24 mouse cellular contexts compared by ENCODE assay signal in the genomic region with DNA sequence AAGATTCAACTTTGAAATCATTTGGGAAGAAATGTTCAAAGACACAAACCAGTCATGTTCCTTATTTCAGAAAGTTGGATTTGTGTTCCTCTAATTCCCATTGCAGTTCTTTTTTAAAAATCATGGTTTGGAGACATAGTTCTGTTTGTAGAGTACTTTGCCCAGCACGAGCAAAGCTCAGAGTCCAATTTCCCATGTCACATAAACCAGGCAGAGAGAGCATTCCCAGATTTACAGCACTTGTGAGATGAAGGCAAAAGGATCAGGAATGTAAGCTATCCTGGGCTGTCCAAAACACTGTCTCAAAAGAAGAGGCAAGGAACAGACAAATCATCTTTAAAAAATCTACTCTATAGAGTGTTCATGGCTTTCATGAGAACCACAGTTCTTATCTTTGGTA.
A peak's percentile ranks its signal among the peaks of the same experiment; 100 is the strongest.
DNase-seq lines count a peak whose midpoint lies in the region; ATAC-seq and TF ChIP-seq lines count a peak whose summit lies in the region.
"Had no signal": no experiment of that assay in that cellular context is flagged by ENCODE, and none has a peak within 500 bp of the region (broad histone marks: within the 10 kb centered on the region; RNA-seq: fewer than 3 reads in every experiment).

No protein-coding gene starts in this region.

- H3K4me3 ChIP-seq in kidney, adult 2 months (ENCODE audit: insufficient read depth, low read depth, low read length) = no peak overlapping the region
- no peak overlapping the region for H3K4me3 ChIP-seq in kidney, embryonic 15.5 days (replicated peaks)
- H3K4me3 ChIP-seq in liver, embryonic 14.5 days (ENCODE audit: insufficient read depth in 1 of 2, low read depth in 2 of 2, low read length in 2 of 2) = no peak overlapping the region
- H3K4me3 ChIP-seq: embryonic facial prominence, embryonic 12.5 days; embryonic facial prominence, embryonic 15.5 days; gastrocnemius, adult 2 months; hindbrain, embryonic 12.5 days had no signal

- TF ChIP-seq POLR2A in kidney, adult 2 months (IDR thresholded peaks at IDR 0.05; ENCODE audit: low read depth, low read length) = no peak

- H3K9me3 ChIP-seq in kidney, embryonic 15.5 days (replicated peaks) = no peaks in the 10 kb centered on the region
- no peaks in the 10 kb centered on the region for H3K9me3 ChIP-seq in liver, embryonic 14.5 days (ENCODE audit: control insufficient read depth, low read length)
- H3K9me3 ChIP-seq: embryonic facial prominence, embryonic 12.5 days; embryonic facial prominence, embryonic 15.5 days; hindbrain, embryonic 12.5 days had no signal

- no peak for TF ChIP-seq CTCF in kidney, adult 2 months (conservative IDR thresholded peaks at IDR 0.05; ENCODE audit: insufficient read depth, insufficient read length, low read depth, low read length)
- no peak for TF ChIP-seq CTCF in liver, embryonic 14.5 days (IDR thresholded peaks at IDR 0.05; ENCODE audit: low read depth)

- no peaks in the 10 kb centered on the region for H3K27me3 ChIP-seq in kidney, adult 2 months (replicated peaks; ENCODE audit: control insufficient read depth, insufficient read depth, low read length)
- no peaks in the 10 kb centered on the region for H3K27me3 ChIP-seq in kidney, embryonic 15.5 days
- H3K27me3 ChIP-seq in liver, embryonic 14.5 days (ENCODE audit: control insufficient read depth, insufficient read depth, low read length) = no peaks in the 10 kb centered on the region
- H3K27me3 ChIP-seq: CH12.LX; embryonic facial prominence, embryonic 12.5 days; embryonic facial prominence, embryonic 15.5 days; hindbrain, embryonic 12.5 days had no signal

- H3K9ac ChIP-seq in kidney, embryonic 15.5 days = no peak overlapping the region
- H3K9ac ChIP-seq in liver, embryonic 14.5 days (replicated peaks) = no peak overlapping the region
- H3K9ac ChIP-seq: embryonic facial prominence, embryonic 12.5 days; embryonic facial prominence, embryonic 15.5 days; forebrain, postnatal 0 days; hindbrain, embryonic 12.5 days had no signal

- H3K36me3 ChIP-seq in kidney, adult 2 months (ENCODE audit: control insufficient read depth, insufficient read depth, low read length) = no peaks in the 10 kb centered on the region
- no peaks in the 10 kb centered on the region for H3K36me3 ChIP-seq in kidney, embryonic 15.5 days
- no peaks in the 10 kb centered on the region for H3K36me3 ChIP-seq in liver, embryonic 14.5 days (replicated peaks; ENCODE audit: control insufficient read depth, insufficient read depth, low read depth)
- H3K36me3 ChIP-seq: embryonic facial prominence, embryonic 12.5 days; embryonic facial prominence, embryonic 15.5 days; G1E; hindbrain, embryonic 12.5 days had no signal

- ATAC-seq in kidney, embryonic 15.5 days (replicated peaks; ENCODE audit: low FRiP score) = no peak
- no peak for ATAC-seq in liver, embryonic 14.5 days (ENCODE audit: insufficient read depth)
- ATAC-seq: forebrain, embryonic 14.5 days; forebrain, postnatal 0 days had no signal

- H3K4me2 ChIP-seq in kidney, embryonic 15.5 days = no peak overlapping the region
- no peak overlapping the region for H3K4me2 ChIP-seq in liver, embryonic 14.5 days (ENCODE audit: low read depth)
- H3K4me2 ChIP-seq: embryonic facial prominence, embryonic 12.5 days; embryonic facial prominence, embryonic 15.5 days; heart, embryonic 11.5 days; hindbrain, embryonic 12.5 days had no signal

- peak; percentile 70 for DNase-seq in kidney, adult 2 months
- DNase-seq in kidney, adult 18-20 months = no peak
- DNase-seq in kidney, postnatal 14 days = peak; percentile 10
- DNase-seq in liver, embryonic 14.5 days (ENCODE audit: low read depth in 3 of 3, low spot score in 3 of 3) = peak in 2 of 3 experiments; percentile 0 to 7
- DNase-seq in liver = no peak
- no peak for DNase-seq in embryo, embryonic 9.5 days (ENCODE audit: extremely low spot score)
- DNase-seq: adrenal gland, postnatal 10 days; adrenal gland, postnatal 36 days; B cell, adult 2 months; cerebellum, adult 18-20 months; cerebellum, adult 9-10 months; cerebellum, postnatal 14 days; forebrain, postnatal 0 days; gastrocnemius, adult 2 months; gastrocnemius, postnatal 14 days; heart, adult 11 months had no signal

- TF ChIP-seq EP300 in liver, embryonic 14.5 days (IDR thresholded peaks at IDR 0.05; ENCODE audit: low read depth) = no peak

- no peak overlapping the region for H3K27ac ChIP-seq in kidney, adult 2 months (ENCODE audit: insufficient read depth, low read depth, low read length)
- H3K27ac ChIP-seq in kidney, embryonic 15.5 days = no peak overlapping the region
- H3K27ac ChIP-seq in liver, embryonic 14.5 days = no peak overlapping the region
- H3K27ac ChIP-seq: embryonic facial prominence, embryonic 12.5 days; embryonic facial prominence, embryonic 15.5 days; gastrocnemius, adult 2 months; hindbrain, embryonic 12.5 days had no signal

- WGBS in kidney, adult 2 months = 37% methylated on average over 1 of the region's 1 CpGs
- WGBS in kidney, embryonic 15.5 days = 28% methylated on average over 1 of the region's 1 CpGs
- 38% methylated on average over 1 of the region's 1 CpGs for WGBS in liver, embryonic 14.5 days (ENCODE audit: insufficient replicate concordance)

- H3K4me1 ChIP-seq in kidney, adult 2 months (ENCODE audit: control insufficient read depth, insufficient read depth, low read length) = peaks cover 3% of the 10 kb centered on the region; the same call in 1 of the 2 replicates
- 0 out of 2 replicates have a peak, but pooled peaks cover 2% of the 10 kb centered on the region for H3K4me1 ChIP-seq in kidney, embryonic 15.5 days
- H3K4me1 ChIP-seq in liver, embryonic 14.5 days (replicated peaks; ENCODE audit: control insufficient read depth in 2 of 2, insufficient read depth in 2 of 2, low read length in 1 of 2) = no peaks in the 10 kb centered on the region
- H3K4me1 ChIP-seq: embryonic facial prominence, embryonic 12.5 days; embryonic facial prominence, embryonic 15.5 days; hindbrain, embryonic 12.5 days had no signal

Comparison
In these comparisons a context has a peak if more than half of its experiments do, and no peak if none do; other contexts are left out.
1. DNase-seq: peak in kidney, adult 2 months (single experiment), kidney, postnatal 14 days (single experiment) and liver, embryonic 14.5 days (2 of 3); none in kidney, adult 18-20 months (single experiment), liver (single experiment) and embryo, embryonic 9.5 days (single experiment).